ENCODE assay signal across 8 mouse cellular contexts in the genomic region with DNA sequence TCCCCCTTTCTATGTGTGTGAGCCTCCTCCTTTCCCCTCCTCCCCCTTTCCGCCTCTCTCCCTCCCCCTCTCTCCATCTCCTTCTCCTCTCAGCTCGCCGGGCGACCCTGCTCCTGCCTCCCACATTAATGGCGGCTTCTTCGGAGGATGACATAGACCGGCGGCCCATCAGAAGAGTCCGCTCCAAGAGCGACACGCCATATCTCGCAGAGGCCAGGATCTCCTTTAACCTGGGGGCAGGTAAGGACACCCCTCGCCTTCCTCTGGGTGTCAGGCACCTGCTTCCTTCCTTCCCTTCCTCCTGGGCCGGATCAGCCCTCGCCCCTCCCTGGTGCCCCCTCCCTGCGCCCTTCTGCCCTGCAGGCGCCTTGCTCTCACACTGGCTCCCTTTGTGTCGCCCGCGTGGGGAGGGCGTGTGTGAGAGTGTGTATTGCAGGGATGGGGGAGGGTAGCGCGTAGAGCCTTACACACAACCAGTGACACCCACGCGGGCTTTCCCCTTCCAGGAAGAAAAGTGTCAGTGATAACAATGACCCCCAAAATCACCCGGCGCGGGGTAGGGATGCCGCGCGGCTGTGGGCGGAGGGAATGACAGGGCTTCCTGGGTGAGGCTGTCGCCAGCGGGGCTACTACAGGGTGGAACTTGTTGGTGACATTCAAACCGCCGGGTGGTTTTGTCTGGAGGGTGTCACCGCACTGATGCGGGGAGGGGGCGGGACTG. TPM values are rescaled to one million over a fixed set of nuclear protein-coding genes. Genes with fewer than 3 reads are reported as not detected.
DNase-seq lines count a peak whose midpoint lies in the region; ATAC-seq and TF ChIP-seq lines count a peak whose summit lies in the region.

No protein-coding gene starts in this region.

- no peaks in the 10 kb centered on the region for H3K36me3 ChIP-seq in kidney, embryonic 16.5 days (ENCODE audit: insufficient read depth, low read length)
- H3K36me3 ChIP-seq in embryonic facial prominence, embryonic 12.5 days: no peaks in the 10 kb centered on the region

- no peak for TF ChIP-seq CTCF in brain, embryonic 14.5 days (IDR thresholded peaks at IDR 0.05; ENCODE audit: borderline replicate concordance, extremely low read depth, insufficient read depth, insufficient read length)

- peak overlapping the region; percentile 42 for H3K4me3 ChIP-seq in kidney, embryonic 16.5 days (ENCODE audit: low read length)
- peak overlapping the region; percentile 38 for H3K4me3 ChIP-seq in embryonic facial prominence, embryonic 12.5 days

- peaks cover 5% of the 10 kb centered on the region for H3K4me1 ChIP-seq in kidney, embryonic 16.5 days (ENCODE audit: insufficient read depth, low read length)
- H3K4me1 ChIP-seq in embryonic facial prominence, embryonic 12.5 days: peaks cover 6% of the 10 kb centered on the region; the same call in 1 of the 2 replicates

- H3K4me2 ChIP-seq in kidney, embryonic 16.5 days (replicated peaks; ENCODE audit: low read depth, low read length): peak overlapping the region; percentile 64
- H3K4me2 ChIP-seq in embryonic facial prominence, embryonic 12.5 days (replicated peaks): peak overlapping the region; percentile 57

- no peaks in the 10 kb centered on the region for H3K9me3 ChIP-seq in kidney, embryonic 16.5 days (ENCODE audit: low read length)
- no peaks in the 10 kb centered on the region for H3K9me3 ChIP-seq in embryonic facial prominence, embryonic 12.5 days

- peaks cover 17% of the 10 kb centered on the region; the same call in 1 of the 2 replicates for H3K27me3 ChIP-seq in kidney, embryonic 16.5 days (ENCODE audit: insufficient read depth, low read length)
- H3K27me3 ChIP-seq in embryonic facial prominence, embryonic 12.5 days: peaks cover 32% of the 10 kb centered on the region

- H3K27ac ChIP-seq in kidney, embryonic 16.5 days (ENCODE audit: low read length): no peak overlapping the region
- H3K27ac ChIP-seq in embryonic facial prominence, embryonic 12.5 days: no peak overlapping the region

- H3K9ac ChIP-seq in kidney, embryonic 16.5 days (replicated peaks; ENCODE audit: low read length): peak overlapping the region; percentile 5; the same call in 1 of the 2 replicates
- 0 out of 2 replicates have a peak overlapping the region, but pooled peaks have one; percentile 27 for H3K9ac ChIP-seq in embryonic facial prominence, embryonic 12.5 days

- no peak for DNase-seq in kidney, postnatal 25 days
- peak; percentile 84 for DNase-seq in brain, embryonic 14.5 days (ENCODE audit: low read depth)
- peak; percentile 24 to 29 for DNase-seq in layer of hippocampus, postnatal 36 days
- peak; percentile 25 for DNase-seq in right cerebral cortex, postnatal 14 days
- no peak for DNase-seq in thymus, postnatal 14 days
- DNase-seq in kidney, adult 8-10 months: no peak

- 3% methylated on average over 38 of the region's 39 CpGs for WGBS in kidney, embryonic 16.5 days
- under 1% methylated on average over 39 of the region's 39 CpGs for WGBS in embryonic facial prominence, embryonic 12.5 days

- TF ChIP-seq POLR2A in brain, embryonic 14.5 days (IDR thresholded peaks at IDR 0.05; ENCODE audit: borderline replicate concordance, extremely low read depth, insufficient read depth, insufficient read length, poor library complexity, severe bottlenecking): no peak

- no peak for ATAC-seq in kidney, embryonic 16.5 days (ENCODE audit: low FRiP score, low TSS enrichment)
- no peak for ATAC-seq in embryonic facial prominence, embryonic 12.5 days (ENCODE audit: insufficient number of reproducible peaks, insufficient read depth, low FRiP score, low TSS enrichment)

RNA-seq across cellular contexts. Expression of a gene that starts 29.3 kb away (rescaled TPM):
- polyA plus RNA-seq in kidney, embryonic 16.5 days (2015; fragmentation: Nextera tagmentation; extraction: Ambion mirVana): 26.2 and 29.9 TPM in 2 replicates
- 18.9 and 40.1 TPM in 2 replicates for polyA plus RNA-seq in brain, embryonic 14.5 days (2012; rRNA removed)
- 15.6 and 16.1 TPM in 2 replicates for polyA plus RNA-seq in embryonic facial prominence, embryonic 12.5 days (2016; fragmentation: Nextera tagmentation; extraction: Ambion mirVana)
- 100 to 1,000 TPM; 294 to 305 TPM for total RNA-seq in layer of hippocampus, postnatal 36 days (2021)

Comparison
In these comparisons a context has a peak if more than half of its experiments do, and no peak if none do; other contexts are left out.
1. DNase-seq: peak in brain, embryonic 14.5 days (single experiment), layer of hippocampus, postnatal 36 days (2 of 2) and right cerebral cortex, postnatal 14 days (single experiment); none in kidney, postnatal 25 days (0 of 2), thymus, postnatal 14 days (single experiment) and kidney, adult 8-10 months (0 of 2).